Mouse (Mus musculus) thymus, adult 2 months (tissue): ENCODE measurements at regions not wholly inside any gene's neighbourhood (a gene's known extent, or its start where the extent isn't known, plus 50 kb on each side); places are given as distances from the start of the nearest gene placed in this dataset.
"Not testable (repeated sequence)": the region's sequence is repeated elsewhere in the genome, so short reads cannot be mapped to it uniquely, and the experiment has no call there.

Experiments used
- CTCF ChIP-seq: fragments of 200-500 bp; IDR thresholded peaks from 2 replicates; pipeline ENCODE4 v1.5.1; 2012; ENCODE audit warnings: mild to moderate bottlenecking, control low read depth, low read length, moderate library complexity, borderline replicate concordance; ENCODE audit not compliant: control insufficient read depth, poor library complexity, insufficient read depth; ENCODE audit errors: extremely low read depth
- POLR2A ChIP-seq: fragments of 200-500 bp; IDR thresholded peaks from 2 replicates; pipeline ENCODE4 v1.6.1; 2012; ENCODE audit warnings: mild to moderate bottlenecking, low read length, control low read depth, moderate library complexity; ENCODE audit not compliant: control insufficient read depth, poor library complexity, insufficient read depth; ENCODE audit errors: extremely low read depth

- TF ChIP-seq CTCF, POLR2A: not testable (repeated sequence)
Measured at GRCm38 (mm10) chr6:3191695-3192423, 207.5 kb downstream of the Samd9l start.
